18 mouse cellular contexts compared by ENCODE assay signal in genomic region chr8:64438489-64438888, GRCm38 (mm10).
A peak's percentile ranks its signal among the peaks of the same experiment; 100 is the strongest.
DNase-seq lines count a peak whose midpoint lies in the region; ATAC-seq and TF ChIP-seq lines count a peak whose summit lies in the region.
"Had no signal": no experiment of that assay in that cellular context is flagged by ENCODE, and none has a peak within 500 bp of the region (broad histone marks: within the 10 kb centered on the region; RNA-seq: fewer than 3 reads in every experiment).

No protein-coding gene starts in this region.

- H3K4me3 ChIP-seq in embryonic facial prominence, embryonic 10.5 days = no peak overlapping the region
- no peak overlapping the region for H3K4me3 ChIP-seq in limb, embryonic 12.5 days (replicated peaks)
- H3K4me3 ChIP-seq in neural tube, embryonic 15.5 days (replicated peaks) = no peak overlapping the region
- no peak overlapping the region for H3K4me3 ChIP-seq in midbrain, postnatal 0 days (ENCODE audit: low read depth, low read length)
- H3K4me3 ChIP-seq: forebrain, embryonic 15.5 days; heart, adult 2 months; heart, embryonic 12.5 days; hindbrain, embryonic 12.5 days had no signal

- no peak overlapping the region for H3K9ac ChIP-seq in limb, embryonic 12.5 days (replicated peaks)
- no peak overlapping the region for H3K9ac ChIP-seq in neural tube, embryonic 15.5 days (replicated peaks)
- H3K9ac ChIP-seq in midbrain, postnatal 0 days (replicated peaks; ENCODE audit: low read length, poor library complexity, severe bottlenecking) = no peak overlapping the region
- H3K9ac ChIP-seq: forebrain, embryonic 15.5 days; heart, embryonic 12.5 days; hindbrain, embryonic 12.5 days had no signal

- 42% methylated on average over 5 of the region's 5 CpGs for WGBS in embryonic facial prominence, embryonic 10.5 days
- 23% methylated on average over 5 of the region's 5 CpGs for WGBS in limb, embryonic 12.5 days
- 75% methylated on average over 5 of the region's 5 CpGs for WGBS in neural tube, embryonic 15.5 days
- WGBS in midbrain, postnatal 0 days = 82% methylated on average over 5 of the region's 5 CpGs

- H3K9me3 ChIP-seq in embryonic facial prominence, embryonic 10.5 days = no peaks in the 10 kb centered on the region
- H3K9me3 ChIP-seq in limb, embryonic 12.5 days = no peaks in the 10 kb centered on the region
- H3K9me3 ChIP-seq in neural tube, embryonic 15.5 days (replicated peaks) = no peaks in the 10 kb centered on the region
- H3K9me3 ChIP-seq in midbrain, postnatal 0 days (ENCODE audit: low read length) = no peaks in the 10 kb centered on the region
- H3K9me3 ChIP-seq: forebrain, embryonic 15.5 days; heart, embryonic 12.5 days; hindbrain, embryonic 12.5 days had no signal

- H3K4me1 ChIP-seq in embryonic facial prominence, embryonic 10.5 days = peaks cover 13% of the 10 kb centered on the region
- peaks cover 3% of the 10 kb centered on the region; the same call in 1 of the 2 replicates for H3K4me1 ChIP-seq in limb, embryonic 12.5 days (replicated peaks)
- no peaks in the 10 kb centered on the region for H3K4me1 ChIP-seq in neural tube, embryonic 15.5 days
- no peaks in the 10 kb centered on the region for H3K4me1 ChIP-seq in midbrain, postnatal 0 days (ENCODE audit: insufficient read depth, low read length)
- H3K4me1 ChIP-seq: forebrain, embryonic 15.5 days; heart, embryonic 12.5 days; hindbrain, embryonic 12.5 days had no signal

- DNase-seq in embryo, embryonic 11 days = peak; percentile 67
- peak; percentile 61 for DNase-seq in embryonic facial prominence, embryonic 10.5 days (ENCODE audit: low spot score)
- DNase-seq in forelimb bud, embryonic 11.5 days (ENCODE audit: low read depth, low spot score) = peak; percentile 75
- no peak for DNase-seq in left cerebral cortex, postnatal 4 days
- DNase-seq in midbrain, postnatal 0 days (ENCODE audit: low spot score) = no peak
- DNase-seq: adrenal gland, adult 2 months; adrenal gland, postnatal 25 days; cerebellum, adult 2 months; cerebellum, postnatal 10 days; gastrocnemius, postnatal 14 days; heart, adult 2 months; kidney, adult 11 months had no signal

- 0 out of 2 replicates have a peak, but pooled peaks have one; percentile 80 for ATAC-seq in limb, embryonic 12.5 days (ENCODE audit: insufficient number of reproducible peaks, insufficient read depth, low FRiP score, low TSS enrichment, low read depth)
- no peak for ATAC-seq in neural tube, embryonic 15.5 days (ENCODE audit: low FRiP score)
- no peak for ATAC-seq in midbrain, postnatal 0 days (ENCODE audit: low FRiP score)
- ATAC-seq: forebrain, embryonic 15.5 days; hindbrain, embryonic 16.5 days had no signal

- H3K36me3 ChIP-seq in embryonic facial prominence, embryonic 10.5 days (replicated peaks) = no peaks in the 10 kb centered on the region
- H3K36me3 ChIP-seq in limb, embryonic 12.5 days = no peaks in the 10 kb centered on the region
- no peaks in the 10 kb centered on the region for H3K36me3 ChIP-seq in neural tube, embryonic 15.5 days
- H3K36me3 ChIP-seq in midbrain, postnatal 0 days (ENCODE audit: insufficient read depth, low read length) = no peaks in the 10 kb centered on the region
- H3K36me3 ChIP-seq: forebrain, embryonic 15.5 days; heart, embryonic 12.5 days; hindbrain, embryonic 12.5 days had no signal

- no peak overlapping the region for H3K4me2 ChIP-seq in limb, embryonic 12.5 days
- no peak overlapping the region for H3K4me2 ChIP-seq in neural tube, embryonic 15.5 days
- no peak overlapping the region for H3K4me2 ChIP-seq in midbrain, postnatal 0 days (ENCODE audit: low read depth, low read length, poor library complexity, severe bottlenecking)
- H3K4me2 ChIP-seq: forebrain, embryonic 15.5 days; heart, embryonic 12.5 days; hindbrain, embryonic 12.5 days had no signal

- H3K27ac ChIP-seq in embryonic facial prominence, embryonic 10.5 days (replicated peaks) = no peak overlapping the region
- no peak overlapping the region for H3K27ac ChIP-seq in limb, embryonic 12.5 days
- no peak overlapping the region for H3K27ac ChIP-seq in neural tube, embryonic 15.5 days (replicated peaks)
- H3K27ac ChIP-seq in midbrain, postnatal 0 days (ENCODE audit: low read depth, low read length) = no peak overlapping the region
- H3K27ac ChIP-seq: forebrain, embryonic 15.5 days; heart, adult 2 months; hindbrain, embryonic 12.5 days had no signal

- intact Hi-C loops in left cerebral cortex, postnatal 4 days (cut with DNase I) = no loop called here

- H3K27me3 ChIP-seq in embryonic facial prominence, embryonic 10.5 days (replicated peaks; ENCODE audit: low read depth, poor library complexity, severe bottlenecking) = no peaks in the 10 kb centered on the region
- H3K27me3 ChIP-seq in limb, embryonic 12.5 days = peaks cover 4% of the 10 kb centered on the region; the same call in 1 of the 2 replicates
- no peaks in the 10 kb centered on the region for H3K27me3 ChIP-seq in neural tube, embryonic 15.5 days (replicated peaks)
- H3K27me3 ChIP-seq in midbrain, postnatal 0 days (ENCODE audit: insufficient read depth, low read length) = no peaks in the 10 kb centered on the region
- H3K27me3 ChIP-seq: forebrain, embryonic 15.5 days; heart, embryonic 12.5 days; hindbrain, embryonic 12.5 days had no signal

- no peak for TF ChIP-seq CTCF in midbrain, postnatal 0 days (IDR thresholded peaks at IDR 0.05)

Comparison
In these comparisons a context has a peak if more than half of its experiments do, and no peak if none do; other contexts are left out.
1. DNase-seq: peak in embryo, embryonic 11 days (single experiment), embryonic facial prominence, embryonic 10.5 days (single experiment) and forelimb bud, embryonic 11.5 days (single experiment); none in left cerebral cortex, postnatal 4 days (single experiment) and midbrain, postnatal 0 days (single experiment).